Mouse (Mus musculus): ENCODE results near the gene Eef1g.

DNA sequence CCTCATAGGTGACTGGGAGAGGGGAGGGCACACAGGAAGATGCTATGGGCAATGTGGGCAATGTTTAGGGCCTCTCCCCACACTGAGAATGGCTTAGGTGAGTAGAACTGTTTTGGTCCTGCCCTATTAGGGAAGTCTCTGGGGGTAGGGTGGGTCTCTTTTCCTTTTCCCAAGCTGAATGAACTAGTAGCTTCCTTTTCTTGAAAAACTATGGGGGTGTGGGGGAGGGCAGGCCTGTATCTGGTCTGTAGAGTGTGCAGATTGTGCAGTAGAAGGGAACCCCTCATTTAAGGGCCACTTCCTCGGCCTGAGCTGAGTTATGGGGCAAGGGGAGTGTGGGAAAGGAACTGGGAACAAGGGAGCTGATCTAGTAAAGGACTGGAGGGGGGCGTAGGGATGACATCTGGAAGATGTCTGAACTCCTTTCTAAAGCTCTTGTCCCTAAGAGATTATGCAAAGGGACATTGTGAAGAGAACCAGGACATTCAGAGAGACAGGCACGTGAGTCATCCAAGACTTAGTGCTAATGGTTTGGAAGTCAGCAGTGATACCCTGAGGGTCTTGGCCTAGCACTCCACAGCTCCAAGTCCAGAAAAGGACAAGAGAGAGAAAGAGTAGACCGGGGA is 24.5 kb downstream of the Eef1g start:
- no peak for TF ChIP-seq CTCF (IDR thresholded peaks at IDR 0.05; ENCODE audit: extremely low read depth, insufficient read depth, low read length)
- no peak for TF ChIP-seq POLR2A (IDR thresholded peaks at IDR 0.05; ENCODE audit: extremely low read depth, insufficient read depth, low read length)

Data from cortical plate, adult 2 months (tissue).